Mouse (Mus musculus) heart, adult 18-20 months (tissue): ENCODE results near the gene Casq2. TPM values are rescaled to one million over a fixed set of nuclear protein-coding genes. Genes with fewer than 3 reads are reported as not detected.

ENCODE experiments used
- DNase-seq, 2 experiments: peaks; one replicate each; pipeline ENCODE4 v3.0.0; 2021 to 2022; ENCODE audit warnings: mixed read lengths in 1 of 2
- long read RNA-seq, 2 experiments: library from polyadenylated mRNA; stranded (forward); transcript quantifications; one replicate each; pipeline ENCODE4 v2.0.0; 2021
- total RNA-seq, 2 experiments: library from RNA; stranded (reverse); gene quantifications; 2 replicates each; pipeline ENCODE4 v1.2.3; 2021

Casq2 gene
- total RNA-seq: 100 to 1,000 TPM; 895 to 982 TPM
- long read RNA-seq, experiment 1, transcript Casq2-201 (11 exons, 2,556 nt): major isoform, 741 of 832 reads
- long read RNA-seq, experiment 1, partial matches to known transcripts: 17 of 832 reads
- long read RNA-seq, experiment 1, other reads (novel, unspliced or antisense): 72 of 832 reads
- long read RNA-seq, experiment 2, transcript Casq2-201 (11 exons, 2,556 nt): major isoform, 327 of 389 reads
- long read RNA-seq, experiment 2, partial matches to known transcripts: 7 of 389 reads
- long read RNA-seq, experiment 2, other reads (novel, unspliced or antisense): 53 of 389 reads

DNA sequence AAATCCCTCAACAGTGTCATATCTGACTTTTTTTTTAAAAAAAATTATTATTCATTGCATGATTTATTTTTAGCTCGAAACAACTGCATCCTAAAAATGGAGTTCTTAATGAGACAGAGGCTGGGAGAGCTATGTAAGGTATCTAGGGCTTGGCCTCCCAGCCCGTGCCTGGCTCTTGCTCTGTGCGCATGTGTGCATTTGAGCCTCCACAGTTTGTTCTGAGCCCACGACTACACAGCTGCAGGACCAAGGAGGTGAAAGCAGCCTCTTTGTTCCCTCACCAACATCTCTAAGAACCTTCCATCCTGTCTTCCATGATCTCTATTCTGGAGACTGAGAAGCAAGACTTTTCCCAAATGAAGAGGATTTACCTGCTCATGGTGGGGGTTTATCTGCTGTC, at the start of gene Casq2:
Casq2 (plus strand) TSS at position 133 of the 400 bp plus-strand sequence.
- peak; percentile 42 to 58 for DNase-seq

DNA sequence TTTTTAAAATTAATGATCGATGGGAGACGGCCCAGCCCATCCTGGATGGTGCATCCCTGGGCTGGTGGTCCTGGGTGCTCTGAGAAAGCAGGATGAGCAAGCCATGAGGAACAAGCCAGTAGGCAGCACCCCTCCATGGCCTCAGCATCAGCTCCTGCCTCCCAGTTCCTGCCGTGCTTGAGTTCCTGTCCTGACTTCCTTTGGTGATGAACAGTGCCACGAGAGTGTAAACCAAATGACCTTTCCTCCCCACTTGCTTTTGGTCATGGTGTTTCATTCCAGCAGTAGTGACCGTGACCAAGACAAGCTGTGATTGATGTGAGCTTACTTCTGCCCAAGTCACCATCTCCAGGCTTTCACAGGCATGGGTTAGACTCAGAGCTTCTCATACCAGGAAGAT, 48.4 kb upstream of the Casq2 start:
- DNase-seq: no peak

DNA sequence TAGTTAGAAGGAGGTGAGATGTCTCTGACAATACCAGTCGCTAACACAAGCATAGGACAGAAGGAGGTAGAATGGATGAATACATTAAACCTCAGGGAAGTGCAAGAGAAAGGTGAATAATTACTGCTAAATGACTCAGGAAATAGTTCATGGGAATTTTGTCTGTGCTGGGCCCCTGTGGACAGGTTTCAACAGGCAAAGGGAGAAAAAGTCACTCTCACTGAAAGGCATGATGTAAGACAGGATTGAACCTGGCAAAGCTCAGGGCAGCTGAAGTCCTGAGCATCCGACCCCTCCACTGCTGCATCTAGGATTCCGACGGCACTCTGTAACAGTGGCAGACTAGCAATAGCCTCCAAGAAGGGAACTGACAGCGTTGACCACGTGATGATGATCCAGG, 47.6 kb upstream of the Casq2 start:
- no peak for DNase-seq

DNA sequence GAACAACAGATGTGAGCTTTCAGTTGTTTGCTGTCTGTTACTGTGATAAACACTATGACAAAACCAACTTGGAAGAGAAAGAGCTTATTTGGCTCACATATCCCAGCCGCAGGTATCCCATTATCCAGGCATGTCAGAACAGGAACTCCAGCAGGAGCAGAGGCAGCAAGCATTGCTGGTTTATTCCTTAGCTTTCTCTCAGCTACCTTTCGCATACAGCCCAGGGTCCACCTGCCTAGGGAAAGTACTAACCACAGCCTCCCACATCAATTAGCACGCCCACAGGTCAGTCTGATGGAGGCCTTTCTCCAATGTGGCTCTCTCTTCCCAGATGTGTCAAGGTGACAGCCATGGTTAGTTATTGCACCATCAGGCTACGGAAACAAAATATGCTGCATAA, 44.6 kb upstream of the Casq2 start:
- no peak for DNase-seq

DNA sequence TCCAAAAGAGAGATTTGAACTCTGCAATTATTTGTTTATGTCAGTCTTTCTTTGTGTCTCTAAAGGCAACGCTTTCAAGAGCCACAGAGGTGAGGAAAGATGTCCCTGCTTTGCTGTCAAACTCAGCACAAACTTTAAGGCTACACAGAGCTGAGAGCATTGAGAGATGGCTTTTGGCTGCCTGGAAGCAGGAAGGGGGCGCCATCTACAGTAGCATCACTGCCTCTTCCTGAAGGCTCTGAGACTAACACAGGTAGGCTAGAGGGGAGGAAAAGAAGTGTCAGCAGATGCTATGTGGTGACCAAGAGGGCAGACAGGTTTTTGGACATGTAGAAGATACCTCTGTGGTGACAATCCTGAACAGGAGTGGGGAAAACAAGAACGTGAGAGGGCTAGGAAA, 41.1 kb upstream of the Casq2 start:
- no peak for DNase-seq

DNA sequence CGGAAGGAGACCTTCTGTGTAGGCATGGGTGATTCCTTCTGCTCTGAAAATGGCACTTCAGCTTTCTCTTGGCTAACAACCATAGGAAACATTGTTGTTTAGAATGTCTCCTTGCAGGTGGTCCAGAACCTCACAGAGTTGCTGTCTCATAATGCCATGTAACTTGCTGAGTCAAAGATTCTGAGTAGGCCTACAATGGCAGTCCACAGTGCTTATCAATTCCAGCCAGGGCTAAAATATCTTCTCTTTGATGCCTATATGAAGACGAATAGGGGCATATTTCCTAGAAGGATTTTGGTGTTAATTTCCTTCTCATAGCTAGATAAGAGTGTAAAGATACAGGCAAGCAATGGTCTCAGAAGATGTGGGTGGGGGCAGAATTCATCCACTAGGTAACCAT, 38.7 kb upstream of the Casq2 start:
- DNase-seq: no peak

DNA sequence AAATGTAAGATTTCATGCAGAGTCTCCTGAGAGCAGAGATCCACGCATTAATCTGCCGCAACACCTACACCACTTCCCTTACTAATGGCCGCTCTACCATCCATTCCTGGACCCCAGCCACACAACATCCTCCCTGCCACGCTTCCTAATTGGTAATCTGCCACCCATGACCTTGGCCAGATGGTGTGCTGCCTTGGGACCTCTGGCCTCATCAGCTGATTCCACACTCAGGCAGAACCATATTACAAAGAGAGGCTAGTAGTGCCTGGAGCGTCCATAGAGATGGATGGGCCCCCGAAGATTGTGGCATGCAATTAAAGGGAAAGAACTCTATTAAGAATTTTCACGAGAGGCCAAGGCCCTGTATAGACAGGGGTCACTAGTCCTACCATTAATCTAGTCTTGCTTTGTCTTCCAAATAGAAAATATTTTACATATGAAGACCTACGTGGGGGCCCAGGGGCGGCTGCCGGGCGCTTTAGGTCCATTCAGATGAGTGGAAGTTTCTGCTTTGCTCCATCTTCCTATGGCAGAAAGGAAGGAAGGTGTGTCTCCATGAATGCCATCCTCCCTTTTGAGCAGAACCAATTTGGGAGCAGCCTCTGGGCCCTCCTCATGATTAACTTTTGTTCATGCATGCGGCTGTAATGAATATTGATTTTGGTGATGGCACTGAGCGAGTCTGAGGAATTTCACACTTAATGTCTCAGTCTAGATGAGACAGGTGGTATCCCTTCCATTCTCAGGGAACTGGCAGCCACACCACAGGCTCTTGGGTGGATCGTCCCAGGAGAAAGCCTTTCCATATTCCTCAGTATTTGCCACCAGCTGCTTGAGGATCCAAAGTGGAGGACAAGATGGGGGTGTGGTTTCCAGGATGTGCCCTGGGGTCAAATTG, 36.8 kb upstream of the Casq2 start:
- DNase-seq: no peak

DNA sequence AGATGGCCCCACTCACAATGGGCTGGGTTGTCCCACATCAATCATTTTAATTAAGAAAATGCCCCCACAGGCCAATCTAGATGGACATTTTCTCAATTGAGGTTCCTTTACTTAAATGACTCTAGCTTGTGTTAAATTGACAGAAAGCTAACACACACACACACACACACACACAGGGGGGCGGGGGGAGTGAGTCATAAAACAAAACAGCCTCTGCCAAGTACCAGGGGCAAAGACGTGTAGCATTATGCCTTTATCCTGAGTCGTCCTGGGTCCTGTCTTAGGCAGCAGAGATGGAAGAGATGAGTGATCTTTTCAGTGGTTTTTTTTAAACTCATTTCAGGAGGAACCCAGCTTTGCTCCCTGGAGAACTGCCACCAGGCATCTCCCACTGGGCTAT, 34.2 kb upstream of the Casq2 start:
- no peak for DNase-seq

DNA sequence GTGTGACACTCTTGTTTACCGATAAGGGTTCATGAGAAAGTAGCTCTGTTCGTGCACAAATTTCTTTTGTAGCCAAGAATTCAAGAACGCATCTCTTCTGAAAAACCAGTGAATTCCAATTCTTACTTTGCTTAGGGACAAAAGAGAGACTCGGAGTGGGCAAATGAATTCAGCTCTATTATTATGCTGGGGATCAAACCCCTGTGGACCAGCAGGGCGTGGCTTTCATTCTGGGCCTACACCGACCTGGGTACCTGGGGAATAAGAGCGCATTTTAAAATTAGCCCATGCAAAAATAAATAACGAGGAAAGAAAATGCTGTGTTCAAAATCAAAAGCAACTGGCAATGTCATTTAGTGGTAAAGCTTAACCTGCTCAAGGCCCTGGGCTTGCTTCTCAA, 32.9 kb upstream of the Casq2 start:
- DNase-seq: no peak

DNA sequence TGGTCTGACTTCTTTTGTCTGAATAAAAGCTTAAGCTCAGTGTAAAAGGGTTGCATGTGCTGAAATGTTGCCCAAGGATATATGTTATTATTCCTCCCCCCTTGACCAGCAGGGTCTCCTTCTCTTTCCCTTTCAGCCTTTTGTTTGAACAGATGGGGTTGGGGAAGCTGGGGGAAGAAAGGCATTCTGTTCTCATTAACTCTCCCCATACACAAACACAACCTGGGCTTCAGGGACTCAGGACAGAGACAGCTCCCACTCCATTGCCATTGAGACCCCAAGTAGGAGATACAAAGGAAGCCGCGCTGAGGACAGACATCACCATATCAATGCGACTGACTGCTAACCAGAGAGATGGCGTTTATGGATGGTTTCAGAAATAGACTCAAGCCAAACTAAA, 30.3 kb upstream of the Casq2 start:
- no peak for DNase-seq

DNA sequence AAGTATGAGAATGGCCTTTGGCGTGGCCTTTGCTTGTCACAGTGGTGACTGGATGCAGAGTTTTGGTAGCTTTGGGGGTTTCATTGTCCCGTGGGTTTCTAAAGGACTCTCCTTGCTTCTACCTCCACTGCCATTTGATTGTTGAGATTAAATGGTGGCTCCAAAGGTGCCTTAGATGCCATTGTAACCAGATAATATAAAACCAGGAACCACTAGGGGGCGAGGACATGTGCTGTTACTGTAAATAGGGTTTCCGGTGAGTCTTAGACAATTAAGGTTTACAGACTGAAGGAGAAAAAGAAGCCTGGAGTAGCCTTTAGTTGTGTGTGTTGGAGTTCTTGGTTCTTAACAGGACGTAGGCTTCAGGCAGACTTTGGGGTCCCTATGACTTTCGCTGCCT, 26.1 kb upstream of the Casq2 start:
- DNase-seq: no peak

DNA sequence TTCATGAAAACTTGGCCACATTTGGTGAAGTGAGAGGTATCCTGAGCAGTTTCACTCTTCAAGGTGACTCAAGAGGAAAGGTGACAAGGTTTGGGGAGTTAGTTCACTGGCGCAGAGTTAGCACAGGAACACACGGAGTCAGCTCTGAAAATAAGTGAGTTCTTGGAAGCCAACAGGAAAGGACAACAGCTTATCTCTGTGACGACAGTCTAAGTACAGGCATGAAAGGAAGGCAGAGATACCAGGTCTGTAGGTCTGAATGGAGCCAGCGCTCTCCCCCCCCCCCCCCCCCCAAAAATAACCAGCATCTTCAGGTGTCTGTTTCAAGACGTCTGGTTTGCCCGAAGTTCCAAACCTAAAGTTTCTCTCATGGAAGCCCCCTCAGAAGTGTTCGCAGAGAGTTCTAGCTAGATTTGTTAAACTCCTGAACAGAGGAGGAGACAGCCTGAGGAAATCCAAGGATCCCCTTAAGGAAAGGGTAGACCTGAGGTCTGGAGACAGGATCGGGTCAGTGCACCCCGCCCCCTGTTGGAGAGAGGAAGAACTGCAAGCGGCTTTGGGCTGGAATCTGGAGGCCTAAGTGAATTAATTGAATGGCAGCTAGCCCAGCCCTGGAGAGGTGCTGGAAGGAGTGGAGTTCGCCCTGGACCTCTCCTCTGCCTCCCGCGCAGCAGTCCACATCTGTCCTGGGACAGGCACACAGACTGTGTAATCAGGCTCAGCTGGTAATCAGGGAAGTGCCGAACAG, 24.1 kb upstream of the Casq2 start:
- peak; percentile 61 to 78 for DNase-seq

DNA sequence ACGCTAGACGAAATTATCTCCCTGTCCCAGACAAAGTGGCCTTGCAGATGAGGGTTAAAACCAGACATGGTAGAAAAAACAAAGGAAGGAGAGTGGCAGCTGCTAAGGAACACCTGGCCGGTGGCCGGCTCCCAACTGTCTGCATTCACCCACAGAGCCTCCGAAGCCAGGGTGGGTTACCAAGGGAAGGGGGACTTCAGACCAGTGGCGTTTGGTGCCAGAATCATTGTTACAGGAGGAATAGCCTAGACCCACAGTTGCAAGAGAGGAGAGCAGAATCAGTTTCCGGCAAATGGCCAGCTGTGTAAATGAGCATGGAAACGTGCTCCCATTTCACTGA, 23.6 kb upstream of the Casq2 start:
- no peak for DNase-seq

DNA sequence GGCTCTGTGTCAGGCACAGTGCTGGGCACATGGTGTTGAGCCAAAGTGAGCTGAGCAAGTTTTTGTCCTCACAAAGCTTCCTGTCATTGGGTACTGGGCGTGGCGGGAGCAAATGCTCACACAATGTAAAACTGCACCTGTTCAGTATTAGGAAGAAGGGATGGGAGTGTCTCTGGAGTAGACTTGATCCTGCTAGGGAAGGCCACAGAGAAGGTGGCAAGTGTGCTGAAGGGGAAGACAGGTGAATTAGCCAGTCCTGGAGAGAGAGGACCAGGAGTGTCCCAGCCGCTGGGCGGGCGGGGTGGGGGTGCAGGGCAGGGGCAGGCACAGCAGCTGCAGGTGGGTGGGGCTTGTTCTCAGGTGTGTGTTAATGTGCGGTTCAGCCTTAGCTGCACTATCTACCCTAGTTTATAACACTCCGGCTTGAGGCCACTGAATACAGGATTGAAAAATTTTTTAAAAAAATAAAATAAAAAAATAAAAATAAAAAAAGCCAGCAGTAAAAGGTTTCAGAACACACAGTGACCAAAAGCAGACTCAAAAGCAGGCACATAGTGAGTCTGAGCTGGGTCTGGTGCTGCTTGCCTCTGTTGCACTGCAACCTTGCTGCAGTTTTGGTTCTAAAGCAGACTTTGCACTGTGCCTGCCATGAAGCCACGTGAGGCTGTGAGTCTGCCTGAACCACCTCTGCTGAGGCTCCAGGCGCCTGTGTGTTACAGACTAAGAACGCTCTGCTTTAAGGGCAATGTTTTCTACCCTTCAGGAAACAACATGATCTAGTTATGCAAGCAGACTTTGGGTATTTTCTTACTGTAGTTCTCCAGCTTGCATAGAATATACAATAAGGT, 22.7 kb upstream of the Casq2 start:
- DNase-seq: no peak

DNA sequence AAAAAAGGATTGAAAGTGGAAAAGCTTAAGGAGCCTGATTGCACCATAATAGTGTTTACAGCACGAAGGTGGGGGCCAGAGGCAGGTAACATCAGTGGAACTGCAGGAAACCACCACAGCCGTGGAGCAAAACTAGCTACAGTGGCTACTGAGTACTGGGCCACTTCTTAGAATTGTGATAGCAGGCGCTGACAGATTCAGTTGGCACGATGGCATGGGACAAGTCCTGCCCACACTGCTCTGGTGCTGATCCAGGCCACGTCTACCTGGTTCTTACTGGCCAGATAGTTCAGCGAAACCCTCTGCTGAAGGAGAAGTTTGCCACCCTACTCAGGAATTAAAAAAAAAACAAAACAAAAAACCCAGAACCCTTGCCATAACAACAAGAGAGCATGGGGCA, 21.6 kb upstream of the Casq2 start:
- peak; percentile 44 to 56 for DNase-seq

DNA sequence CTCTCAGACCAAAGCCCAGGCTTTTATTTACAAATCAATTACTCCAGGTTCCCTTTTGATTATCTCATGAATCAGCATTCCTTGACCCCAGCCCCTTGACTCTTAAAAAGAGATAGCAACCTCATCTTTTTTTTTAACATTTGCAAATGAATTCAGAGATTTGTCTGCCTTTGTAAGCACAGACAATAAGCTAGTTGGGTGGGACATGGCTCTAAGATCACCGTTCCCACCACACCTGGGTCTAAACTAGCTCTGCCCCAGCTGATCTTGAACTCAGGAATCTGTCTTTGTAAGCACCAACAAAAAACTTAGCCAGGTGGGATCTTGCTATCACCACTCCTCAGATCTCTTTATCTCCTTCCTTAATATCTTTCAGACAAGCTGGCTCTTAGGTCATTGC, 18.9 kb upstream of the Casq2 start:
- no peak for DNase-seq

DNA sequence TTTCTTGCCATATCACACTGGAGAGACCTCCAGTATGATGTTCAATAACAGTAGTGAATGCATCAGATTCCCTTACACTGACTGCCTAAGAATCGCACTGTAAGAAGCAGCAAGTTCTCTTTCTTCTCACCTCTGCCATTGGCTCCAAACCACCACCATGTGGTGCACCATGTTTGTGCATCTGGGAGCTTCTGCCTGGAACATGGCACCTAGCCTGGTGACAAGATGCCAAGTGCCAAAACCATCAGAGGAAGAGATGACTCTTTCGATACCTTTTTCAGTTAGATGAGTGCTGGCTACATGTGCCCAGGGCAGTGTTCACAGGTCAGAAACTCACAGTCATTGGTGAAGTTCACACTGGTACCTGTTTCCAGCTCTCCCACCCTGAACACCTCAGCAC, 18.4 kb upstream of the Casq2 start:
- DNase-seq: no peak

DNA sequence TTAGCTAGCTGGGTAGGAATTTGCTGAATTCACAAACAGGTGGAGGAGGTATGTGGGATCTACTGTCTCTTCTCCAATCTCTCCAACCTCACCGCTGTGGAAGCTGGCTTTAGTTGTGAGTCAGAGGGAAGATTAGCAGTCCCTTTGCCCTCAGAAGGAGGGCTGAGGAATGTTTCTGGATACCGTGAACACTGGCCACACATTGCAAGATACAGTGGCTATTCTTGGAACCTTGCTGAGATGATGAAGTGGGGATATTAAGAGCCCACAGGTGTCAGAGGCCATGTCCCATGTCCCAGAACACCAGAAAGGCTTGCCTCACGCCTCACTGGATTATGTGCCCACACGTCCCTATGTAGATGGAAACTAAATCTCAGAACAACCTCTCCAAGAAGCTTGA, 17.0 kb upstream of the Casq2 start:
- no peak for DNase-seq

DNA sequence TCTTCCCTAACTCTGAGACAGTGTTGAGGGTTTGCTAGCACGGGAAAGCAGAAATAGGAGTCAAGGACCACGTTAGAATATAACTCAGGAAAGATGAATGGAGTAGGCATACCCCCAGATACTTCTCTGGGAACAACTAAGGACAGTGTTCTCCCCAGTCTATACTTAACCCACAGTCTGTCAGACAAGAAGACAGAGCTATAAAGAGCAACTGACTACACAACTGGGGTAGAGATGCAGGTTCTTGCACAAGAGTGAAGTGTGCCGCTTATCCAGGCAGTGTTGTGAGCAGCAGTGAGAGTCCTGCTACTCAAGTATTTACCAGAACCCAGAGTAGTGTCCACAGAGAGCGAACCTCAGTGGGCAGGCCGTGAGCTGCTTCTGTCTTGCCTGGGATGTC, 16.5 kb upstream of the Casq2 start:
- no peak for DNase-seq

DNA sequence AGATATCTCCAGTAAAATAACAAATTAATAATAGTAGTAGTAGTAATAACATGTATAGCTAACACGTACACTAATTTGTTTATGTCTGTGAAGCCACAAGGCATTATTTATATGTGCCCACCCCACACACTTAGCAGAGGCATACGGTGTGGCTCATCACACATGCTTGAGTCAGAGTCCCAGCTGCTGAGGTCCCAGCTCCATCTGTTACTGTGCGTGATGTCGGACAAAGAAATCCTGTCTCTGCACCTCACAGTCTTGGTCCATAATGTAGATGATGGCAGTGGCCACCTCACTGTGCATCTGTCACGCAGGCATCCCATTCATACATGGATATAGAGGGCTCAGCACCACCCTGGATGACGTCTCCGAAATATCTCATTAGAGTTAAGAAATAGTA, 15.9 kb upstream of the Casq2 start:
- DNase-seq: no peak

DNA sequence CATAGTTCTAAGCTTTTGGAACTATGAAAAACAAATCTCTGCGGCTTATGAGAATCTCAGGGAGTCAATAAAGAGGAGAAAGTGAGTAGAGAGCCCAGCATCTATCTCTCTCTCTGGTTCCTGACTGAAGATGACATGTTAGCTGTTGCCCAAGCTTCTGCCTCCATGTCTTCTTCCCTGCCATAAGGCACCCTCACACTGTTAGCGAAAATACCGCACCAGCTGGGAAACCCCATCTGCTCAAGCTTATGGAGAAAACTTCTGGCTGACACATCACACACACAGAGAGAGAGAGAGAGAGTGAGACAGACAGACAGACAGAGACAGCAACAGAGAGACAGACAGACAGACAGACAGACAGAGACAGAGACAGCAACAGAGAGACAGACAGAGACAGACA, 15.2 kb upstream of the Casq2 start:
- DNase-seq: no peak

DNA sequence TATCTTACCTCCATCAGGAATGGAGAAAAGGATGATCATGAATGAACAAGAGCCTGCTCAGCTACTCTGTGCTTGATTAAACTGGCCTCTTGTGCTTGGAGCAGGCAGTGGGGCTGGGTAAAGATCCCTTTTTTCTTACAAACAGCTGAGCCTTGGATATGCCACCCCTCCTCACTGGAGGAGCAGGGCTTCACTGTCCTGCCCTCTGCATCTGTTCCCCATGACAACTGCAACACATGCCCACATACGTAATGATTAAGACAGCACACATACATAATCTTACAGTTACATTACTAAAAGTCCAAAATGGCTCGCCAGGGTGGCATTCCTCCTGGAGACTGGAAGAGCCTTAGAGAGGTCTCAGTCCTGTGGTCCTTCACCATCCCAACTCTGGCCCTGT, 6.8 kb upstream of the Casq2 start:
- DNase-seq: no peak
